Mouse (Mus musculus): ENCODE data around the gene Zkscan1. TPM values are rescaled to one million over a fixed set of nuclear protein-coding genes. Genes with fewer than 3 reads are reported as not detected.
A peak's percentile ranks its signal among the peaks of the same experiment; 100 is the strongest.

The Zkscan1 gene
- total RNA-seq, 1 experiment = 9.8 TPM

DNA sequence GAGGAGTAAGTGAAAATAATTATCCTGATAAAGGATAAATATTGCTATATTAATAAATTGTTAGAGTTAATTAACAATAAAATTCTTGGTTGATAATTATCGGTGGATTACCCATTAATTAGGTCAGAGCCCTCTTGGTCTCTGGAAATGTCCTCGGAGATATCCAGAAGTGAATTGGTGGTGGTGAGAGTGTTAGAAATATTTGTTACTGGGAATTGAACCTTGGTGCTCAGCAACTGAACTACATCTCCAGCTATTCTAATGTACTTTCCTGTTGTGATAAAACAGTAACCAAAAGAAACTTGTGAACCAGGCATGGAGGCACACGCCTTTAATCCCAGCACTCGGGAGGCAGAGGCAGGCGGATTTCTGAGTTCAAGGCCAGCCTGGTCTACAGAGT is 4.4 kb upstream of the Zkscan1 start:
- H3K9me3 ChIP-seq (ENCODE audit: control insufficient read depth, insufficient read depth, low read depth, low read length) = no peaks in the 10 kb centered on the region
- no peak overlapping the region for H3K27ac ChIP-seq (ENCODE audit: insufficient read depth, low read depth, low read length, poor library complexity, severe bottlenecking)
- H3K4me1 ChIP-seq (ENCODE audit: control insufficient read depth in 2 of 2, insufficient read depth in 2 of 2, low read length in 2 of 2, poor library complexity in 1 of 2) = peaks cover 0 to 8% of the 10 kb centered on the region in 2 experiments; a peak in 1 of 4 replicates
- TF ChIP-seq ZNF384 (IDR thresholded peaks at IDR 0.05; ENCODE audit: low read depth, low read length) (no peak), HCFC1 (IDR thresholded peaks at IDR 0.05; ENCODE audit: borderline replicate concordance, insufficient read depth, low read length) (no peak), CHD2 (IDR thresholded peaks at IDR 0.05; ENCODE audit: low read depth, low read length) (no peak), MAFK (IDR thresholded peaks at IDR 0.05; ENCODE audit: insufficient read depth, low read depth, low read length) (no peak), ZC3H11A (IDR thresholded peaks at IDR 0.05; ENCODE audit: borderline replicate concordance, low read depth, low read length) (no peak)
- no peak overlapping the region for H3K4me3 ChIP-seq (ENCODE audit: insufficient read depth in 1 of 2, low read depth in 1 of 2, low read length in 2 of 2, poor library complexity in 1 of 2, severe bottlenecking in 1 of 2)
- in situ Hi-C loops (cut with MboI; ENCODE audit: low sequenced_read_pairs in 2 of 2, unreplicated experiment in 2 of 2) = no loop called here
- H3K36me3 ChIP-seq (ENCODE audit: control insufficient read depth, insufficient read depth, low read length, poor library complexity, severe bottlenecking) = no peaks in the 10 kb centered on the region
- DNase-seq (ENCODE audit: low read depth, low spot score) = no peak
- H3K9ac ChIP-seq (ENCODE audit: insufficient read depth, low read depth, low read length, poor library complexity, severe bottlenecking) = no peak overlapping the region

DNA sequence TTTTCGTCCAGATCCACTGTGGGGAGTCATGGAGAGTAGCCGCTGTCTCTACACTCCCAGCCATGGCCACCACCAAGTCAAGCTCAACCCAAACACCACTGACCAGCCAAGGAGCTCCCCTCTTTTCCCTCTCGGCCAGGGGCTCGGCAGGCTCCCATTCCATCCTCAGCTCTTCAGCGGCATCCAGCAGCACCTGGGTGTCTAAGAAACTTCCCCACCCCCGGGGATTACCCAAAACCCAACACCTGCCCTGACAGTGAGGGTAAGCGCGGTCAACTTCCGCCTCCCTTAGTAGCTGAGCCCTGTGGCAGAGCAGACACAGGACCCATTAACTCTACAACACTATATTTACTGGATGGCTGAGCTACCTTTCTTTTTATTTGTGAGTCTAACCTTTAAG is 3.4 kb upstream of the Zkscan1 start:
- Histone ChIP-seq H3K27ac (ENCODE audit: insufficient read depth, low read depth, low read length, poor library complexity, severe bottlenecking) (no peak overlapping the region), H3K9me3 (ENCODE audit: control insufficient read depth, insufficient read depth, low read depth, low read length) (no peaks in the 10 kb centered on the region), H3K4me1 (ENCODE audit: control insufficient read depth in 2 of 2, insufficient read depth in 2 of 2, low read length in 2 of 2, poor library complexity in 1 of 2) (peaks cover 3 to 8% of the 10 kb centered on the region in 2 experiments; a peak in 3 of 4 replicates), H3K9ac (ENCODE audit: insufficient read depth, low read depth, low read length, poor library complexity, severe bottlenecking) (peak overlapping the region; percentile 6; the same call in 1 of the 2 replicates), H3K36me3 (ENCODE audit: control insufficient read depth, insufficient read depth, low read length, poor library complexity, severe bottlenecking) (no peaks in the 10 kb centered on the region), H3K4me3 (ENCODE audit: insufficient read depth in 1 of 2, low read depth in 1 of 2, low read length in 2 of 2, poor library complexity in 1 of 2, severe bottlenecking in 1 of 2) (peak overlapping the region in 1 of 2 experiments; percentile 41; a peak in 2 of 4 replicates)
- in situ Hi-C loops (cut with MboI; ENCODE audit: low sequenced_read_pairs in 2 of 2, unreplicated experiment in 2 of 2) = no loop called here
- TF ChIP-seq MAFK (IDR thresholded peaks at IDR 0.05; ENCODE audit: insufficient read depth, low read depth, low read length) (no peak), HCFC1 (IDR thresholded peaks at IDR 0.05; ENCODE audit: borderline replicate concordance, insufficient read depth, low read length) (no peak), ZC3H11A (IDR thresholded peaks at IDR 0.05; ENCODE audit: borderline replicate concordance, low read depth, low read length) (no peak), CHD2 (IDR thresholded peaks at IDR 0.05; ENCODE audit: low read depth, low read length) (no peak), ZNF384 (IDR thresholded peaks at IDR 0.05; ENCODE audit: low read depth, low read length) (no peak)
- DNase-seq (ENCODE audit: low read depth, low spot score) = no peak

DNA sequence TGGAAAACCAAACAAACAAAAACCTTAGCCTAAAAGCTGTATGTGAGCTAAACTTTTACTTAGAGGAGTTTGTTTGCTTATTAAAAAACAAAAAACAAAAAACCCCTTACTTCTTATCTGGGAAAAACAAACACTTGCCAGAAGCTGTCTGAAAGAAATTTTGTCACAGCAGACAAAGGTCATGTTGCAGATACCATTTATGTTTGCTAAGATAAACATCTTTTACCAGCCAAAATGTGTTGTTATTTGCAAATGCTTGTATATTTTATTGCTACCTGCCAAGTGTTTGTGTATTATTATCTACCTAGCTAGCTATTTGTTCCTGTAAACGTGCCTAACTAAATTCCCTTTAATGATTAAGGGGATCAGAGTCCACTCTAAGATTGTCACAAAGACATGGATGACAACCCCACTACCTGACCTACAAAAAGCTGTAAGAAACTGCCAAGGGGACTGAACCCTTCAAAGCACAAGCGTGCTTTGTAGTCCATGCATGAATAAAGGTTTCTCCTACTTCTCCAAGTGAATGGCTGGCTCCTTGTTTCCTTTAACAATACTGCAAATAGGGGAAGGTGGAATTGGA is 1.5 kb upstream of the Zkscan1 start:
- Histone ChIP-seq H3K27ac (ENCODE audit: insufficient read depth, low read depth, low read length, poor library complexity, severe bottlenecking) (no peak overlapping the region), H3K9me3 (ENCODE audit: control insufficient read depth, insufficient read depth, low read depth, low read length) (no peaks in the 10 kb centered on the region), H3K9ac (ENCODE audit: insufficient read depth, low read depth, low read length, poor library complexity, severe bottlenecking) (no peak overlapping the region), H3K36me3 (ENCODE audit: control insufficient read depth, insufficient read depth, low read length, poor library complexity, severe bottlenecking) (peaks cover 3% of the 10 kb centered on the region; the same call in 1 of the 2 replicates), H3K4me3 (ENCODE audit: insufficient read depth in 1 of 2, low read depth in 1 of 2, low read length in 2 of 2, poor library complexity in 1 of 2, severe bottlenecking in 1 of 2) (no peak overlapping the region), H3K4me1 (ENCODE audit: control insufficient read depth in 2 of 2, insufficient read depth in 2 of 2, low read length in 2 of 2, poor library complexity in 1 of 2) (peaks cover 6 to 8% of the 10 kb centered on the region in 2 experiments; a peak in 3 of 4 replicates)
- TF ChIP-seq ZC3H11A (IDR thresholded peaks at IDR 0.05; ENCODE audit: borderline replicate concordance, low read depth, low read length) (no peak), CHD2 (IDR thresholded peaks at IDR 0.05; ENCODE audit: low read depth, low read length) (no peak)
- DNase-seq (ENCODE audit: low read depth, low spot score) = no peak
- in situ Hi-C loops (cut with MboI; ENCODE audit: low sequenced_read_pairs in 2 of 2, unreplicated experiment in 2 of 2) = no loop called here

GRCm38 (mm10) chr5:138083936-138084335 is 948 bp upstream of the Zkscan1 start:
- peaks cover 6 to 8% of the 10 kb centered on the region in 2 experiments; a peak in 3 of 4 replicates for H3K4me1 ChIP-seq (ENCODE audit: control insufficient read depth in 2 of 2, insufficient read depth in 2 of 2, low read length in 2 of 2, poor library complexity in 1 of 2)
- in situ Hi-C loops (cut with MboI; ENCODE audit: low sequenced_read_pairs in 2 of 2, unreplicated experiment in 2 of 2) = no loop called here
- H3K9me3 ChIP-seq (ENCODE audit: control insufficient read depth, insufficient read depth, low read depth, low read length) = no peaks in the 10 kb centered on the region
- H3K4me3 ChIP-seq (ENCODE audit: insufficient read depth in 1 of 2, low read depth in 1 of 2, low read length in 2 of 2, poor library complexity in 1 of 2, severe bottlenecking in 1 of 2) = no peak overlapping the region
- H3K27ac ChIP-seq (ENCODE audit: insufficient read depth, low read depth, low read length, poor library complexity, severe bottlenecking) = no peak overlapping the region
- H3K9ac ChIP-seq (ENCODE audit: insufficient read depth, low read depth, low read length, poor library complexity, severe bottlenecking) = no peak overlapping the region
- DNase-seq (ENCODE audit: low read depth, low spot score) = no peak
- no peak for TF ChIP-seq ZC3H11A (IDR thresholded peaks at IDR 0.05; ENCODE audit: borderline replicate concordance, low read depth, low read length)
- TF ChIP-seq CHD2 (IDR thresholded peaks at IDR 0.05; ENCODE audit: low read depth, low read length) = no peak
- no peak for TF ChIP-seq MAFK (IDR thresholded peaks at IDR 0.05; ENCODE audit: insufficient read depth, low read depth, low read length)
- no peak for TF ChIP-seq ZNF384 (IDR thresholded peaks at IDR 0.05; ENCODE audit: low read depth, low read length)
- TF ChIP-seq HCFC1 (IDR thresholded peaks at IDR 0.05; ENCODE audit: borderline replicate concordance, insufficient read depth, low read length) = no peak
- H3K36me3 ChIP-seq (ENCODE audit: control insufficient read depth, insufficient read depth, low read length, poor library complexity, severe bottlenecking) = peaks cover 3% of the 10 kb centered on the region; the same call in 1 of the 2 replicates
